Mouse (Mus musculus): ENCODE measurements around the gene Atp10a. TPM values are rescaled to one million over a fixed set of nuclear protein-coding genes. Genes with fewer than 3 reads are reported as not detected.
A peak's percentile ranks its signal among the peaks of the same experiment; 100 is the strongest.

Atp10a gene
- total RNA-seq (2015) = 12.4 and 13.4 TPM in 2 replicates
- 18.5 and 19.8 TPM in 2 replicates for total RNA-seq (2017)

GRCm38 (mm10) chr7:58655866-58656265 lies at the start of gene Atp10a:
Atp10a (plus strand) TSS chr7:58656166.
- no peak for ATAC-seq (ENCODE audit: poor library complexity, severe bottlenecking)

DNA sequence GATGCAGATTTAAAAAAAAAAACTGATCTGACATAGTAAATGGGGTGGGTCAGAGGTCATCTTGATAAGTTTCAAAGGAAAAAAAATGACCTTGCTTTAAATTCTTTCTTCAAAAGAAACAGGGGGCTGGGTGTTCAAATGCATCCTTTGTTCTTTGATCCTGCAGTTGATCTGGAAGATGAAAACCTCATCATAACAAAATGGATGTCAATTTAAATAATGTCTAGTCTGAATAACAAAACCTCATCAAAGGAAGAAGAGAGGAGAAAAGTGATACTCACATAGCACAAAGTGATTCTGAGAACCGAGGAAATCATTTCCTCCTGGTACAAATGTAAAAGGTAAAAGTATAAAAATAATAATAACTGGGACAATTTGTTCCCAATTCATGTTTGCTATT lies 37.9 kb upstream of the Atp10a start:
- ATAC-seq (ENCODE audit: poor library complexity, severe bottlenecking) = no peak

- peak; percentile 77 for ATAC-seq (ENCODE audit: poor library complexity, severe bottlenecking)
Measured at GRCm38 (mm10) chr7:58626305-58627155, 29.4 kb upstream of the Atp10a start.

GRCm38 (mm10) chr7:58627381-58627780 lies 28.6 kb upstream of the Atp10a start:
- ATAC-seq (ENCODE audit: poor library complexity, severe bottlenecking) = no peak

DNA sequence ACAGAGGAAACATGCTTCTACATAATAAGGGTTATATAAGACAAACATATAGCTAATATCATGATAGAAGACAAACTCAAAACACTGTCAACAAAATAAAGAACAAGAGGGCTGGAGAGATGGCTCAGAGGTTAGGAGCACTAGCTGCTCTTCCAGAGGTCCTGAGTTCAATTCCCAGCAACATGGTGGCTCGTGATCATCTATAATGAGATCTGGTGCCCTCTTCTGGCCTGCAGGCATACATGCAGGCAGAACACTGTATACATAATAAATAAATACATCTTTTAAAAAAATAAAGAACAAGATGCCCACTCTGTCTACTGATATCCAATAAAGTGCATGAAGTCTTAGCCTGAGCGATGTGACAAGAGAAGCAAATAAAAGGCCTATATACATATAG lies 26.7 kb upstream of the Atp10a start:
- no peak for ATAC-seq (ENCODE audit: poor library complexity, severe bottlenecking)

DNA sequence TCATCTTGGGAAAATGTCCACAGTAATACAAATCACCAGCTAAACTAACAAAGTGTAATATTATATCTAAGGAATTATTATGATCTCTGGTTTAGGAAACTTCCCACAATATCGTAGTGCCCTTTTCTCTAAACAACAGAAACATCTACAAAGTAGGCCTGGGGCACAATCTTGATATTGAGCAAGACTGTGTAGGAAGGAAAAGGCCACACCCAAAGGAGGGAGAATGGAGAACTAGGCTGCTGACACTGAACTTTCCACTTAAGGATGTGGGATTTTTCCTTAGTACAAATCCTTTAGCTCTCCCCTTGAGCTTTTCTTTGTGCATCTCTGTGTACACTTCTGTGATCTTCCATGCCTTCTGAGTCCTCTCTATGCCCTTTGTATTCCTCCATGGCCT lies 22.3 kb upstream of the Atp10a start:
- peak; percentile 84 for ATAC-seq (ENCODE audit: poor library complexity, severe bottlenecking)

- no peak for ATAC-seq (ENCODE audit: poor library complexity, severe bottlenecking)
Measured at GRCm38 (mm10) chr7:58639676-58640075, 16.3 kb upstream of the Atp10a start.

DNA sequence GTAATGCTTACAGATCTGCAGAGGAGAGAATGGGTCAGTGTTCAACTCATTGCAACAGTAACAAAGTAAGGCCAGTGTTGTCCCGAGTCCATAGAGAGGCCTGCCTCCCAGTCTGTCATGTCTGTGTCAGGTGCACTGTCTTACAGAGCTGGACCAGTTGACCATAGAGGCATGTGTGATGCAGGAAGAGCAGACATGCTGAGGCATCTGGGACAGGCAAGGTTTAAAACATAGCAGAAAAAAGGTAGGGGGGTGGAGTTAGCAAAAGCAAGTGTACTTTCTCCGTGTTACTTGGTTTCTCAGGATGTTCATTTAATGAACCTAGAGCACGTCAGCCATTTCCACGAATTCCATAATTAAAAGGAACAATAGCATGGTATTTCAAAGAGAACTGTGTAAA lies 15.5 kb upstream of the Atp10a start:
- no peak for ATAC-seq (ENCODE audit: poor library complexity, severe bottlenecking)

- ATAC-seq (ENCODE audit: poor library complexity, severe bottlenecking) = no peak
Measured at GRCm38 (mm10) chr7:58641916-58642315, 14.1 kb upstream of the Atp10a start.

DNA sequence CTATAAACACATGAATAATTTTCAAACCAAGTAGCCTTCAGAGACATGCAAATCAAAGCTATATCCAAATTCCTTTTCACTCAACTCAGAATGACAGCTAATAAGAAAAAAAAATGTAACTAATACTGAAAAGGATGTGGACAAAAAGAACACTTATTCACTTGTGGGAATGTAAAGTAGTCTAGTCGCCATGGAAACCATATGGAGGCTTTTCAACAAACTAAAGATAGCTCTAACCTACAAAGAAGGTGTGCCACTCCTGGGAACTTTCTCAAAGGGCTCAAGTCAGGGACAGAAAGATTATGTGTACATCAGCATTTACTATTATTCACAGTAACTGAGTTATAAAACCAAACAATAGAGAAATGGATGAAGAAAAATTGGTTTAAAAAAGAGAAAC lies 8.6 kb upstream of the Atp10a start:
- no peak for ATAC-seq (ENCODE audit: poor library complexity, severe bottlenecking)

- peak; percentile 92 for ATAC-seq (ENCODE audit: poor library complexity, severe bottlenecking)
Measured at GRCm38 (mm10) chr7:58657913-58658789, 2.2 kb downstream of the Atp10a start.

DNA sequence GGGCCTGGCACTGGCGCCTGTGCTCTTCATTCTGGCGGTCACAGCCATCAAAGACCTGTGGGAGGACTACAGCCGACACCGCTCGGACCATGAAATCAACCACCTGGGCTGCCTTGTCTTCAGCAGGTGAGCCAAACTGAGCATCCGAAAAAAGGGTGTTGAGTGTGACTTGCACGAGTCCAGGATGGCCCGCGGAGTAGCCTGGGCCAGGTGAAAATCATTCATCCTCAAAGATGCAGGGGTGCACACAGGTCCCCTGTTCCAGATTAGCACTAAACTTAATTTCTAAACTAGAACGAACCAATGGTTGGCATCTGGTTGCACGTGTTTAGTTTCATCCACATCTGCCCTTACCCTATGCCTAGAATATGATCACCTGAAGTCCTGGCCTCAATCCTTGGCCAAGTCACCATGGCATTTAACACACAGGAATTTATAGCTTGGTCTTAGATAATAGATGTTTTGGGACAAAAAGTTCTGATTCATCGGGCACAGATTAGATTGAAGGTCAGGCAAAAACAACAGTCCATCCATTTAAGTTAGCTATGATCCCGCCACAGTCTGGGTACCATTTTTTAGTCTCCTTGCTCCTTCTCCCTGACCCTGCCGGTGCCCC lies 2.9 kb downstream of the Atp10a start:
- peak; percentile 1; the same call in 1 of the 2 replicates for ATAC-seq (ENCODE audit: poor library complexity, severe bottlenecking)

DNA sequence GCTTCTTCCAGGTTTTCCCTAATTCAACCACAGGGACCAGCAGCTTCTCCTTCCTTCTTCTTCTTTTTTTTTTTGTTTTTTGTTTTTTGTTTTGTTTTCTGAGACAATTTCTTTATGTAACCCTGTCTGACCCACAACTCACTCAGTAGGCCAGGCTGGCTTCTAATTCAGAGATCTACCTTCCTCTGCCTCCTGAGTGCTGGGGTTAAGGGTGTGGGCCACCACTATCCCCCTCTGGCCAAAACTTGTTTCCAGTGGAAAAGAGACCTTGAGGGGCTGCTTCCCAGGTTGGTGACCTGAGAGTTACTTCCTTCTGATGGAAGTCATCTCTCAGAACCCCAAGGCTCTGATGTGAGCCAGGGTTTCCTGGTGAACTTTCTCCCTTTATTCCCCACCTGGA lies 4.1 kb downstream of the Atp10a start:
- no peak for ATAC-seq (ENCODE audit: poor library complexity, severe bottlenecking)

DNA sequence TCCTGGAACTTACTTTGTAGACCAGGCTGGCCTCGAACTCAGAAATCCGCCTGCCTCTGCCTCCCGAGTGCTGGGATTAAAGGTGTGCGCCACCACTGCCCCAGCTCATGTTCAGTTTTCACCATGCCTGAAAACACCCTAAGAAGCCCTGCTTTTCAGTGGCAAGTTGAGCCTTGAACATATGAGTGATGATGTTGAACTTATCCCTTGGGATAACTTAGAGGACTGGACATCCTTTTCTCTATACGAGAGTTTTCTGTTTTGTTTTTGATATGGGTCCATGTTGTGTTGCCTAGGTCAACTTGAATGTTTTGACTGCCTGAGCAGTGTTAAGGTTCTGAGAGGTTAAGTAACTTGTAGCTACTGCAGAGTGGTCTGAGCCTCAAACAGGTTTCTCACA lies 4.7 kb downstream of the Atp10a start:
- no peak for ATAC-seq (ENCODE audit: poor library complexity, severe bottlenecking)

DNA sequence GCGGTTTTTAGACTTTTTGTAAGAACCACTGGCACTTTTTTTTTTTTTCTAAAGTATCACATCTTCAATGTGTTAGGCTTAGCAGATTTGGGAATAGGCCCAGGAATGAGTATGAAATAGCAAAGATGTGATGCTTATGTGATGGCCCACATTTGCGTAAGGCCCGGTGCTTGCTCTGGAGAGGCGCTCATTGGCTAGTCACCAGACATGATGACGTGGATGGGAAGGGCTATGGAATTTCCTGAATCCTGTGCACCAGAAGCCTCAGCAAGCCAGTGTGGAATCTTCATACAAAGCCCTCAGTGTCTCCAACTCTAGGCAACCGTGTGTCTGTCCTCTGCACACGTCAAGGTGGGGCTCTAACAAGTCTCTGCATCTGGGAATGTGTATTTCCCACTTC lies 5.1 kb downstream of the Atp10a start:
- no peak for ATAC-seq (ENCODE audit: poor library complexity, severe bottlenecking)

- ATAC-seq (ENCODE audit: poor library complexity, severe bottlenecking) = no peak
Measured at GRCm38 (mm10) chr7:58668617-58669016, 12.7 kb downstream of the Atp10a start.

GRCm38 (mm10) chr7:58676075-58676474 lies 20.1 kb downstream of the Atp10a start:
- ATAC-seq (ENCODE audit: poor library complexity, severe bottlenecking) = no peak

DNA sequence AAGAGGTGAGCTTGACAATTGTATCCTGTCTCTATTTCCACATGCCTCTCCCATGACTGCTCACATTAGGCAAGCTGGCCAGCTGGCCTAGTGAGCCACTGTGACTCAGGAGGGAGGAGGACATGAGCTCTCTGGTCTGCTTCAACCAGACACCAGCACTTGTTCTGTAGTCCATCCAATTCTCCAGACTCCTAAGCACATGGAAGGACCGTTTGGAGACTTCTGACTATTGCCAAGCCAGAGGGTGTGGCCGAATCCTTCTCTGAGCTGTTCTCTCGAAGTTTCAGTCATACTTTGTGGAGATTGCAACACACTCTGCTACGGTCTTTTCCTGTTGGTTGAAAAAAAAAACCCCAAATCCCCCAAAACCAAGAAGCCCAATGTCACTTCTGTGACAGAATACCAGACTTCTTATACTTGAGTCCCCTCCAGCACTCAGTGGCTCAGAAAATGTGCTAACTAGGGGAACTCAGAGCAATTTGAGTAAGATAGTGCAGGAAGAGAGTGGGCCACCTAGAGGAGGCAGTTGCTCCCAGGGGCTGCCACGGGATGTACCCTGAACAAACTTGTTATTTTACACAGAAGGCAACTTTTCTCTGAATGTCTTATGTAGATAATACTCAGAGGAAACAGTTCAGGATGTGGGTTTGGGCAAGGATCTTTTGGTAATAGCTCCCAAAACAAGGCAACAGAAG lies 21.3 kb downstream of the Atp10a start:
- ATAC-seq (ENCODE audit: poor library complexity, severe bottlenecking) = peak; percentile 85

DNA sequence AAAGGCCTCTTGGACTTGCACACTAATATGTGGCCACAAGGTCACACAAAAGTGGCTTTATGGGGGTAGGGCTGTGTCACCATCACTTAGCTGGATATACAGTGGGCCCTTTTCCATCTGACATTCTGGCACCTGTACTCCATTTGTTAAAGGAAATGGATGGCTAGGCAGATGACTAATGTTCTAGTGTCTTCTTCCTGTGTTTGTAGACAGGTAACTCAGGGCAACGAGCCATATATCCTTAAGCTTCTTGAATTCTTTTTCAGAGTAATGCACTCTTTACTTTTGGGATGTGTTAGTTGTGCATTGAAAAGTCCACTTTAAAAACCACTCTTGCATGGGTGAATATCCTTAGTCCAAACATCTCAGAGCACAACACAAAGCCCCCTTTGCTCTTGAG lies 30.0 kb downstream of the Atp10a start:
- no peak for ATAC-seq (ENCODE audit: poor library complexity, severe bottlenecking)

GRCm38 (mm10) chr7:58686573-58686972 lies 30.6 kb downstream of the Atp10a start:
- peak; percentile 99 for ATAC-seq (ENCODE audit: poor library complexity, severe bottlenecking)

GRCm38 (mm10) chr7:58686997-58687396 lies 31.0 kb downstream of the Atp10a start:
- 0 out of 2 replicates have a peak, but pooled peaks have one; percentile 2 for ATAC-seq (ENCODE audit: poor library complexity, severe bottlenecking)

All from megakaryocyte, adult 5-6 weeks (primary cell).